Mouse (Mus musculus) embryonic facial prominence, embryonic 11.5 days (tissue): ENCODE results near the gene Nars2. TPM values are rescaled to one million over a fixed set of nuclear protein-coding genes. Genes with fewer than 3 reads are reported as not detected.
"Not testable (repeated sequence)": the region's sequence is repeated elsewhere in the genome, so short reads cannot be mapped to it uniquely, and the experiment has no call there.

Experiments used
- ATAC-seq: fragments of 200-750 bp; cut with Nextera tagmentation; replicated peaks from 2 replicates; pipeline ENCODE4 v1.8.0; 2017; ENCODE audit warnings: low read depth; ENCODE audit not compliant: insufficient number of reproducible peaks, low FRiP score, low TSS enrichment
- DNase-seq: peaks from one replicate; pipeline ENCODE4 v3.0.0-alpha.2; 2015; ENCODE audit warnings: low spot score
- H3K27ac ChIP-seq: fragments of 300-500 bp; sonication (generic); replicated peaks from 2 replicates; pipeline ENCODE4 v1.5.1; 2014; ENCODE audit warnings: mild to moderate bottlenecking, low read depth, low read length, control low read depth
- H3K27me3 ChIP-seq: fragments of 300-500 bp; sonication (generic); 2 replicates; pipeline ENCODE4 v1.6.1; 2014; ENCODE audit warnings: mild to moderate bottlenecking, low read length, moderate library complexity, mixed read lengths; ENCODE audit not compliant: control insufficient read depth, insufficient read depth
- H3K36me3 ChIP-seq: fragments of 300-500 bp; sonication (generic); replicated peaks from 2 replicates; pipeline ENCODE4 v1.6.1; 2014; ENCODE audit warnings: low read depth, mild to moderate bottlenecking, low read length, moderate library complexity, mixed read lengths; ENCODE audit not compliant: control insufficient read depth, insufficient read depth
- H3K4me1 ChIP-seq: fragments of 300-500 bp; sonication (generic); 2 replicates; pipeline ENCODE4 v1.6.1; 2014; ENCODE audit warnings: low read length, mixed read lengths; ENCODE audit not compliant: control insufficient read depth, insufficient read depth
- H3K4me2 ChIP-seq: fragments of 300-500 bp; sonication (generic); 2 replicates; pipeline ENCODE4 v1.6.1; 2014; ENCODE audit warnings: low read depth, mild to moderate bottlenecking, control low read depth, low read length, moderate library complexity
- H3K4me3 ChIP-seq: fragments of 300-500 bp; sonication (generic); 2 replicates; pipeline ENCODE4 v1.5.1; 2014; ENCODE audit warnings: low read depth, low read length, control low read depth
- H3K9ac ChIP-seq: fragments of 300-500 bp; sonication (generic); replicated peaks from 2 replicates; pipeline ENCODE4 v1.6.1; 2014; ENCODE audit warnings: mild to moderate bottlenecking, control low read depth, low read length
- H3K9me3 ChIP-seq: fragments of 300-500 bp; sonication (generic); replicated peaks from 2 replicates; pipeline ENCODE4 v1.6.1; 2016; ENCODE audit warnings: mild to moderate bottlenecking, low read length, inconsistent platforms, mixed read lengths; ENCODE audit not compliant: control insufficient read depth
- WGBS: fragments of 180-500 bp; shearing (Covaris S2); extraction: QIAGEN DNeasy Blood & Tissue Kit; methylation state at CpG from one replicate; pipeline ENCODE4 v1.1.7; 2014; 5-methylcytosine and 5-hydroxymethylcytosine counted together
- polyA plus RNA-seq: library from polyadenylated mRNA; unstranded; fragments of >200 nt; fragmentation: Nextera tagmentation; extraction: Ambion mirVana; gene quantifications from 2 replicates; pipeline ENCODE4 v1.2.1, GENCODE M21; 2014

Nars2 gene
- polyA plus RNA-seq, 1 experiment from 2014 or later: 23.0 TPM

- WGBS: 70% methylated on average over 5 of the region's 5 CpGs
- no peak overlapping the region for H3K9ac ChIP-seq
- no peaks in the 10 kb centered on the region for H3K4me1 ChIP-seq
- no peak overlapping the region for H3K4me3 ChIP-seq
- H3K27ac ChIP-seq: no peak overlapping the region
- H3K4me2 ChIP-seq: no peak overlapping the region
- DNase-seq: no peak
- ATAC-seq: no peak
- no peaks in the 10 kb centered on the region for H3K36me3 ChIP-seq
- H3K27me3 ChIP-seq: no peaks in the 10 kb centered on the region
- no peaks in the 10 kb centered on the region for H3K9me3 ChIP-seq
These were observed 7.5 kb upstream of the Nars2 start for GRCm38 (mm10) chr7:96943715-96944377.

- DNase-seq, ATAC-seq, H3K27ac ChIP-seq, H3K27me3 ChIP-seq, H3K9ac ChIP-seq, H3K36me3 ChIP-seq, H3K9me3 ChIP-seq, H3K4me1 ChIP-seq, H3K4me2 ChIP-seq, H3K4me3 ChIP-seq: not testable (repeated sequence)
- WGBS: 96% methylated on average over 8 of the region's 8 CpGs
These were observed 4.8 kb upstream of the Nars2 start for GRCm38 (mm10) chr7:96946501-96946900.

DNA sequence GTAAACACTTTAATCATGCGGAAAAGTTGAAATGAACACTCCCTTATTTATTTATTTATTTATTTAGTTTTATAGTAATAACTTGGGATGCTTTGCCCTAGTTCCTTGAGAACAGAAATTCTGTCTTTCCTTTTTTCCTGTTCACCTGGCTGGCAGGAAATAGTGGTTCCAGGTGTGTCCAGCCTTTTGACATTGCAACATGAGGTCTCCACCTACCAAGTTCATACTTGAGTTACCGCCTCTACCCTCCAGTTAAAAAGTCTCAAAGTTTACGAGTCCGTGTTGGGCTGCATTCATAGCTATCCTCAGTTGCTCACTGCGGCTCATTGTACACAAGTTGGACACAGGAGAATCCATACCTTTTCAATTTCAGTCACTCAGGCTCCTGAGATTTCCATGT lies 789 bp downstream of the Nars2 start:
- Histone ChIP-seq H3K27ac (peak overlapping the region; percentile 67; the same call in 1 of the 2 replicates), H3K27me3 (no peaks in the 10 kb centered on the region), H3K9ac (peak overlapping the region; percentile 79), H3K4me2 (peak overlapping the region; percentile 76), H3K4me1 (no peaks in the 10 kb centered on the region; the same call in 1 of the 2 replicates), H3K4me3 (peak overlapping the region; percentile 87), H3K9me3 (no peaks in the 10 kb centered on the region), H3K36me3 (no peaks in the 10 kb centered on the region)
- ATAC-seq: no peak
- DNase-seq: no peak
- 30% methylated on average over 5 of the region's 5 CpGs for WGBS

- no peak overlapping the region for H3K9ac ChIP-seq
- no peaks in the 10 kb centered on the region for H3K36me3 ChIP-seq
- no peak overlapping the region for H3K27ac ChIP-seq
- WGBS: 89% methylated on average over 5 of the region's 5 CpGs
- no peaks in the 10 kb centered on the region for H3K9me3 ChIP-seq
- ATAC-seq (no peak), DNase-seq (no peak)
- no peaks in the 10 kb centered on the region for H3K4me1 ChIP-seq
- H3K4me2 ChIP-seq: no peak overlapping the region
- no peak overlapping the region for H3K4me3 ChIP-seq
- H3K27me3 ChIP-seq: no peaks in the 10 kb centered on the region
These were observed 7.9 kb downstream of the Nars2 start for GRCm38 (mm10) chr7:96959168-96959567.

- WGBS: 66% methylated on average over 3 of the region's 3 CpGs
- no peak overlapping the region for H3K4me3 ChIP-seq
- H3K27me3 ChIP-seq: no peaks in the 10 kb centered on the region
- ATAC-seq: no peak
- no peak overlapping the region for H3K27ac ChIP-seq
- no peaks in the 10 kb centered on the region for H3K36me3 ChIP-seq
- H3K9me3 ChIP-seq: no peaks in the 10 kb centered on the region
- H3K4me1 ChIP-seq: no peaks in the 10 kb centered on the region
- DNase-seq: no peak
- no peak overlapping the region for H3K4me2 ChIP-seq
- H3K9ac ChIP-seq: no peak overlapping the region
These were observed 15.9 kb downstream of the Nars2 start for GRCm38 (mm10) chr7:96967188-96967587.

GRCm38 (mm10) chr7:96970359-96970758 lies 19.1 kb downstream of the Nars2 start:
- no peaks in the 10 kb centered on the region for H3K36me3 ChIP-seq
- H3K4me2 ChIP-seq: no peak overlapping the region
- H3K4me3 ChIP-seq: no peak overlapping the region
- no peaks in the 10 kb centered on the region for H3K9me3 ChIP-seq
- WGBS: 46% methylated on average over 1 of the region's 1 CpGs
- H3K4me1 ChIP-seq: no peaks in the 10 kb centered on the region
- no peak overlapping the region for H3K9ac ChIP-seq
- ATAC-seq (no peak), DNase-seq (peak; percentile 80)
- H3K27me3 ChIP-seq: no peaks in the 10 kb centered on the region
- no peak overlapping the region for H3K27ac ChIP-seq

- no peaks in the 10 kb centered on the region for H3K36me3 ChIP-seq
- H3K9ac ChIP-seq: no peak overlapping the region
- no peak overlapping the region for H3K4me3 ChIP-seq
- ATAC-seq (no peak), DNase-seq (no peak)
- no peaks in the 10 kb centered on the region for H3K4me1 ChIP-seq
- H3K4me2 ChIP-seq: no peak overlapping the region
- no peaks in the 10 kb centered on the region for H3K9me3 ChIP-seq
- 74% methylated on average over 21 of the region's 21 CpGs for WGBS
- H3K27ac ChIP-seq: no peak overlapping the region
- no peaks in the 10 kb centered on the region for H3K27me3 ChIP-seq
These were observed 20.0 kb downstream of the Nars2 start for GRCm38 (mm10) chr7:96971027-96971996.
